Mouse (Mus musculus) bone marrow macrophage, adult 2 months (primary cell): ENCODE results near the gene Rin3. TPM values are rescaled to one million over a fixed set of nuclear protein-coding genes. Genes with fewer than 3 reads are reported as not detected.
A peak's percentile ranks its signal among the peaks of the same experiment; 100 is the strongest.

Experiments
- H3K27ac ChIP-seq: 2 replicates; pipeline ENCODE4 v1.5.1; 2012; ENCODE audit warnings: low read depth, low read length; ENCODE audit not compliant: insufficient read depth
- H3K4me1 ChIP-seq: 2 replicates; pipeline ENCODE4 v1.6.1; 2012; ENCODE audit warnings: low read length; ENCODE audit not compliant: control insufficient read depth, insufficient read depth
- H3K4me3 ChIP-seq: 2 replicates; pipeline ENCODE4 v1.5.1; 2012; ENCODE audit warnings: mild to moderate bottlenecking, low read length, moderate library complexity; ENCODE audit not compliant: insufficient read depth
- CTCF ChIP-seq: IDR thresholded peaks from 2 replicates; pipeline ENCODE4 v1.5.1; 2012; ENCODE audit warnings: low read depth, mild to moderate bottlenecking, low read length, moderate library complexity
- POLR2A ChIP-seq: IDR thresholded peaks from 2 replicates; pipeline ENCODE4 v1.6.1; 2012; ENCODE audit warnings: mild to moderate bottlenecking, low read depth, low read length, borderline replicate concordance
- polyA plus RNA-seq: library from polyadenylated mRNA; stranded (reverse); fragments of >200 nt; gene quantifications from 2 replicates; pipeline ENCODE4 v1.2.4, GENCODE M21; 2012; ENCODE audit not compliant: missing spikeins, insufficient read depth, insufficient read length

The Rin3 gene
- polyA plus RNA-seq, 1 experiment: 39.5 TPM

DNA sequence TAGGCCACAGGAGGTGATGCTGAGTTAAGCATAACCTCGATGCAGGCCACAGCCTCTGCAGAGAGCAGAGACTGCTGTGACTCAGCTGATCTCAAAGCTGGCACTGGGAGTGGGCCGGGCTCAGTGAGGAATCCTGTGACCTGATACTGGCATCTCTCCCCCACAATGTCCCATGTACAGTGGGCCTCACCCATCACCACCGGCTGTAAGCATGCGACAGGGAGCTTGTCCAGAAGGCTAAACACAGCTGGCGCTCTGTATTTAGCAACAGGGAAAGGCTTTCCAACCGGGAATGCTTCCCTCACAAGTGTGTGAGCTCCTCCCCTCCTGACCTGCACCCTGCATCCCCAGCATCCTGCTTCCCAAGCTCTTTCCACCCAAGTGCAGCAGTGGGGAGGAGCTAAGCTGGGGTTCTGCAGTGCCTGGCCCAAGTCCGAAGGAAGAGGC lies 133.6 kb downstream of the Rin3 start:
- Histone ChIP-seq H3K27ac (peak overlapping the region; percentile 33), H3K4me1 (peaks cover 44% of the 10 kb centered on the region), H3K4me3 (no peak overlapping the region)
- TF ChIP-seq CTCF: no peak
- TF ChIP-seq POLR2A: no peak

DNA sequence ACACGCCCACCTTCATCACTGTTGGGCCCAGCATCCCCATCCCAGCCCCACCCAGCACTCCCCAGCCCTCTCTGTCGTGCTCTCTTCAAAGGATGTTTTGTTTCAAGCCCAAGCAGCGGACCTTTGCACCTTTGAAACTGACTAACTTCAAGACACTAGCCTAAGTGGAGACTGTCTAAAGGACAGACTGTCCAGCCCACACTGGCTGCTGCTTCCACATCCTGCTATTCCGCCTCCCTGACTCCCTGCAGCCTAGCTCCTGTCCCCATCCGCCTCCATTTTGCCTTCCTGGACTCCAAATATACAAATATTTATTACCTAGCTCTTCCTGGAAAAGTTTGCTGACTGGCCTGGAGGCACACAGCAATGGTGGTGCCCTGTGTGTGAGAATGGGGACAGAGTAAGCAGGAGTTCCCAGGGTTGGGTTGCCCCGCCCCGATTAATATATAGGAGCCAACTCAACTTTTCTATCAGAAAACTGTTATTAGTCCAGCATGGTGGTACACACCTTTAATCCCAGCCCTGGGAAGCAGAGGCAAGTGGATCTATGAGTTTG lies 134.2 kb downstream of the Rin3 start:
- TF ChIP-seq CTCF: no peak
- TF ChIP-seq POLR2A: no peak
- Histone ChIP-seq H3K4me3 (no peak overlapping the region), H3K27ac (peak overlapping the region; percentile 68), H3K4me1 (peaks cover 50% of the 10 kb centered on the region)

DNA sequence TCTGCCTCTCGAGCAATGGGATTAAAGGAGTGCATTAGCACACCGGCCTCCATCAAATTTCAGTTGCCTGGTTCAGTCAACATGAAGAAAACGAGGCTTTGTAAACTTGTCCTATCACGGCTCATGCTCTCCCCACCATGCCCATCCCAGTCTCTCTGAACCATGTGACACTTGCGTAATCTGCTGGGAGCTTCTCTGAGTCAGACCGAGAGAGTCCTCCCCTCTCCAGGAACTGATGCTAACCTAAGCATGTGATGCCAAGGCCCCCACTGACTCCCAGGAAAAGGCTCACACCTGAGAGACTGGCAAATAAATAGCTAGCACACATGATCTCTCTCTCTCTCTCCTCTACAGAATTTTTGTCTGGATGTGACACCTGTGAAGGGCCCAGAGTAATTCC lies 134.9 kb downstream of the Rin3 start:
- H3K27ac ChIP-seq: peak overlapping the region; percentile 68
- peaks cover 57% of the 10 kb centered on the region for H3K4me1 ChIP-seq
- no peak overlapping the region for H3K4me3 ChIP-seq
- no peak for TF ChIP-seq POLR2A
- no peak for TF ChIP-seq CTCF

DNA sequence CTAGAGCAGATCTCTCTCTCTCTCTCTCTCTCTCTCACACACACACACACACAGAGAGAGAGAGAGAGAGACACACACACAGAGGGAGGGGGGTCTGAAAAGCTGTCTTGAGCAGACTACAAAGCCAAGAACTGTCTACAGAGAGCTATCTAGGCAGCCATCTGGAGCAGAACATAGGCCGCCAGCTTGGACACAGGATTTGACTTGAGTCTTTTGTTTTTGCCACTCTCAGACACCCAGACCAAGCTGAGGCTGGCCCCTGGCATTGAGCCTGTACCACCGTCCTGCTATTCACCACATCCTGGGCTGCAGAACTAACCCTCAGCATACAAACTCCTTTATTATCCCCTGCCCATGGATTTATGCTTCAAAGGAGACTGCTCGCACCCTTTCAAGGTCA lies 136.7 kb downstream of the Rin3 start:
- Histone ChIP-seq H3K4me1 (peaks cover 66% of the 10 kb centered on the region), H3K4me3 (no peak overlapping the region), H3K27ac (peak overlapping the region; percentile 85)
- no peak for TF ChIP-seq POLR2A
- TF ChIP-seq CTCF: no peak

DNA sequence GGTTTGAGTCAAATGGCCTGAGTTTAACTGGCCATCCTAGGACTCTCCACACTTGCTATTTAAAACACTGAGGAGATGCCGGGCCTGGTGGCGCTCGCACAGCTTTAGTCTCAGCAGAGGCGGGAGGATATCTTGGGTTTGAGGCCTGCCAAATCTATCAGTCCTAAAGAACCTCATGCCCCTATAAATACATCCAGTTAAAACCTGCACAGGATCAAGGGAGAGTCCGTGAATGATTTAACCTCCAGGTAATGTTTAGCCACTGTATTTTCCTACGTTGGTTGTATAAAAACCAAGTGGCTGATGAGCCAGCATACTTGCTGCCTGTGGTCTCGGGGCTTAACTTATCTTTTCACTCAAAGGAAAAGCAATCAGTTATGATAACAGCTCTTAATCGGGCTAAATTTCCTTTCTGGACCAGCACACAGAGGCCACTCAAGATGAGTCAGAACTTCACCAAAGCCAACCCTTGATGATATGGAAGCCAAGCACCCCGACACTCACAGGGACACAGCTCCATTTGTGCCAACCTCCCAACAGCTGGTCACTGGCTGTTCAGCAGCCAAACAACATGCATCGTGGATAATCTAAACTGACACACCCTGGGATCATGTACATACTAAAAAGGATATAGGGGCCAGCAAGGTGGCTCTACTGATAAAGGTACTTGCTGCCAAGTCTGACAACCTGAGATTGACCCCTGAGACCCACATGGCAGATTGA lies 137.5 kb downstream of the Rin3 start:
- TF ChIP-seq POLR2A (no peak), CTCF (no peak)
- no peak overlapping the region for H3K4me3 ChIP-seq
- H3K27ac ChIP-seq: peak overlapping the region; percentile 85
- H3K4me1 ChIP-seq: peaks cover 70% of the 10 kb centered on the region

DNA sequence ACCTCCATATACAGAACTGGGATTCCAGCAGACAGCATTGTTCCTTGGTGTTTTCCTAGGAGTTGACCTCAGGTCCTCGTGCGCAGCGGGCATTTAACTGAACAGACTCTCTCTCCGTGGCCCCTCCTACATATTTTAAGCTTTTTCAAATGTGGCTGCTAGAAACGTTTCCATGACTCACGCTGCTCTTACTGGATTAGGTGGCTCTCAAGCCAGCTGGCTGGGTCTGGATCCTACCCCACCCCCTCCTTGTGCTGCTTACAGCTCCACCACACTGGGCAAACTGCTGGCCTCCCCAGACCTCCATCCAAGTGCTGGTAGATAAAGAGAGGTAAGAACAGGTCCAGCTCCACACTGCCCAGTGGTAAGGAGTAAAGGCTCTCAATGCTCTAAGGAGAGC lies 139.2 kb downstream of the Rin3 start:
- Histone ChIP-seq H3K4me3 (no peak overlapping the region), H3K27ac (no peak overlapping the region), H3K4me1 (peaks cover 68% of the 10 kb centered on the region)
- TF ChIP-seq POLR2A (no peak), CTCF (no peak)

DNA sequence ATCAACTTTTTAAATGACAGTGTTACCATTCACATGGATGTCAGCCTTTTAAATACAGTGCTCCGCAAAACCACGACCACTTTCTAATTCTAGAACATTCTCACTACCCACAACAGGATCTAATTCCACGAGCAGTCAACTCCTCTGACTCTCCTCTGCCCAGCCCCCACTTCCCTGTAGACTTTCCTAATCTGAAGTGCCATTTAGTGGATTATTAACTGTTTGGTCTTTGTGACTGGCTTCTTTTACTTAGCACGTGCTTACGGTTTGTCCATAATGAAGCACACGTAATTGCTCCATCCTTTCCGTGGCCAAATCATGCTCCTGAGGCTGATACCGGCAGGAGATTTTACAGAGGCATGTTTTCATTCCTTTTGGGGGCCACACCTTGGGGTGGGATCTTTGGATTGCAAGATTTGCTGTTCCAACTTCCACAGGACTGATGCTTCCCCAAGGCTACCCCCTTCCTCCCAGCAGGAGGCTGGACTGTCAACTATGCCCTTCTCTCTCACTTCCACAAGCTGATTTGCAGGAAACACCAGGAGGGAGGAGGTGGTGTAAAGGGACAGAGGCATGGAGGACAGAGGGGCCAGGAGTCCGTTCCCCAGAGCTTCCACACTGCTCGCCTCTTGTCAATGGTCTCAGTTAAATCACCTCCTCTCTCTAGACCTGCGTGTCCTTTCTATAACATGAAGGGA lies 139.9 kb downstream of the Rin3 start:
- 0 out of 2 replicates have a peak overlapping the region, but pooled peaks have one; percentile 8 for H3K27ac ChIP-seq
- no peak for TF ChIP-seq POLR2A
- TF ChIP-seq CTCF: no peak
- peaks cover 61% of the 10 kb centered on the region for H3K4me1 ChIP-seq
- no peak overlapping the region for H3K4me3 ChIP-seq

DNA sequence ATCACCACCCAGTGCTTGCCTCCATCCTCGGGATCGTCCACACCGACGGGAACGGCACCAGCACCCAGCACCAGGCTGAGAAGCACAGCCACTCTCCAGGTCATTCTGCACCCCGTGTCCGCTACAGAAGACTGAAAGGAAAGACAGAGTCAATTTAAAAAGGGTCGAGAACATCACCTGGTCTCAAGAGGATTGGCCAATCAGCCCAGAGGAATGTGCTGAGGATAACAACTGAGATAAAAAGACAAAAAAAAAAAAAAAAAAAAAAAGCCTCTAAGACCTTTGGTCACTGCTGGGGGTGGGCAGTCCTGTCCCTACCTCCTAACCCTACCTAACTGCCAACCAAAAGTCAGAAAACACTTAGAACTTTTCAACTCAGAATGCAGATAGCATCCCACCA lies 140.8 kb downstream of the Rin3 start:
- Histone ChIP-seq H3K4me1 (peaks cover 53% of the 10 kb centered on the region), H3K27ac (no peak overlapping the region)
- no peak for TF ChIP-seq POLR2A
- no peak for TF ChIP-seq CTCF

DNA sequence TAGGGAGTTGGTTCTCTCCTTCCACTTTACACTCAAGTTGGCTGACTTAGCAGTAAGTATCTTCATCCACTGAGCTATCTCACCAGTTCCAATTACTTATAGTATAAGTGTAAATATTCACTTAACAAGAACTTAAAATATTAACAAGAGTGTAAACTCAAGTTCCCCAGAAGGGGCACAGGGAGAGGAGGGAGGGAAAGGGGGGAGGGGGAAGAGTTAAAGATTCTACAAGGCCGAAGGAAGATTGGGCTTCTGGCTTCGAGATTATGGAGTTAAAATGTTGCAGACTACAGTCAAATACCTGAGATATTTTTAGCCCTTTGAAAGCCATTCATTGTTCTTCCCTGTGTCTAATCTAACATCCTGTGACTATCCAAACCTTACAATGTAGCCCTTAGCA lies 141.6 kb downstream of the Rin3 start:
- no peak overlapping the region for H3K4me3 ChIP-seq
- H3K27ac ChIP-seq: no peak overlapping the region
- H3K4me1 ChIP-seq: peaks cover 49% of the 10 kb centered on the region
- TF ChIP-seq POLR2A (no peak), CTCF (no peak)

More for the DNA sequence above, 140.8 kb downstream of the Rin3 start:
- no peak overlapping the region for H3K4me3 ChIP-seq
